Mouse (Mus musculus) ovary, postnatal 36 days (tissue): ENCODE results near the gene Bcdin3d.

ENCODE experiments used
- DNase-seq: peaks from one replicate; pipeline ENCODE4 v3.0.0; 2022; ENCODE audit warnings: low spot score, mixed read lengths

Bcdin3d gene

GRCm38 (mm10) chr15:99440112-99440815 lies 34.3 kb downstream of the Bcdin3d start:
- DNase-seq: peak; percentile 66

- DNase-seq: no peak
These were observed 35.4 kb downstream of the Bcdin3d start for GRCm38 (mm10) chr15:99438966-99439698.

GRCm38 (mm10) chr15:99433913-99434312 lies 40.6 kb downstream of the Bcdin3d start:
- peak; percentile 56 for DNase-seq

- no peak for DNase-seq
These were observed 41.3 kb downstream of the Bcdin3d start for GRCm38 (mm10) chr15:99433081-99433718.

GRCm38 (mm10) chr15:99431967-99432366 lies 42.6 kb downstream of the Bcdin3d start:
- no peak for DNase-seq

GRCm38 (mm10) chr15:99431504-99431903 lies 43.0 kb downstream of the Bcdin3d start:
- DNase-seq: no peak

- no peak for DNase-seq
These were observed 43.5 kb downstream of the Bcdin3d start for GRCm38 (mm10) chr15:99431063-99431462.

- no peak for DNase-seq
These were observed 44.1 kb downstream of the Bcdin3d start for GRCm38 (mm10) chr15:99430394-99430793.

GRCm38 (mm10) chr15:99423884-99424283 lies 50.6 kb downstream of the Bcdin3d start:
- no peak for DNase-seq

- DNase-seq: no peak
These were observed 51.4 kb downstream of the Bcdin3d start for GRCm38 (mm10) chr15:99423131-99423530.

GRCm38 (mm10) chr15:99422551-99422950 lies 52.0 kb downstream of the Bcdin3d start:
- DNase-seq: no peak

GRCm38 (mm10) chr15:99421676-99422075 lies 52.9 kb downstream of the Bcdin3d start:
- DNase-seq: no peak

GRCm38 (mm10) chr15:99421152-99421551 lies 53.4 kb downstream of the Bcdin3d start:
- no peak for DNase-seq

GRCm38 (mm10) chr15:99420521-99421014 lies 54.0 kb downstream of the Bcdin3d start:
- DNase-seq: peak; percentile 69

GRCm38 (mm10) chr15:99420101-99420500 lies 54.4 kb downstream of the Bcdin3d start:
- DNase-seq: no peak
